Mouse (Mus musculus) mouse trophoblast stem cell (cell line): ENCODE measurements at regions not wholly inside any gene's neighbourhood (a gene's known extent, or its start where the extent isn't known, plus 50 kb on each side); places are given as distances from the start of the nearest gene placed in this dataset.

Experiments used
- in situ Hi-C, 2 experiments: fragments of 300-500 bp; cut with MseI, MboI; formaldehyde crosslinking; loops; 2 replicates in 1 of 2; 3 replicates in 1 of 2; pipeline ENCODE4 v1.15.1; 2025

- in situ Hi-C loops = no loop called here
Observed at GRCm38 (mm10) chr16:24341736-24342135, 51.6 kb upstream of the Lpp start.

- in situ Hi-C loops = no loop called here
Observed at GRCm38 (mm10) chr16:24340646-24341045, 52.7 kb upstream of the Lpp start.

- in situ Hi-C loops = no loop called here
Observed at GRCm38 (mm10) chr16:24339320-24340265, 53.7 kb upstream of the Lpp start.

GRCm38 (mm10) chr16:24338404-24338803 is 54.9 kb upstream of the Lpp start:
- in situ Hi-C loops = no loop called here

GRCm38 (mm10) chr16:24334389-24334788 is 58.9 kb upstream of the Lpp start:
- in situ Hi-C loops = no loop called here

- in situ Hi-C loops = no loop called here
Observed at GRCm38 (mm10) chr16:24331446-24332020, 61.8 kb upstream of the Lpp start.

GRCm38 (mm10) chr16:24326571-24326970 is 66.7 kb upstream of the Lpp start:
- in situ Hi-C loops = no loop called here

GRCm38 (mm10) chr16:24326046-24326445 is 67.3 kb upstream of the Lpp start:
- in situ Hi-C loops = no loop called here

- in situ Hi-C loops = no loop called here
Observed at GRCm38 (mm10) chr16:24324917-24325316, 68.4 kb upstream of the Lpp start.

- in situ Hi-C loops = no loop called here
Observed at GRCm38 (mm10) chr16:24318723-24319437, 74.4 kb upstream of the Lpp start.

GRCm38 (mm10) chr16:24313544-24314326 is 79.6 kb upstream of the Lpp start:
- in situ Hi-C loops = no loop called here

- in situ Hi-C loops = no loop called here
Observed at GRCm38 (mm10) chr16:24305391-24305790, 87.9 kb upstream of the Lpp start.

GRCm38 (mm10) chr16:24296790-24297189 is 96.5 kb upstream of the Lpp start:
- in situ Hi-C loops = no loop called here

- in situ Hi-C loops = no loop called here
Observed at GRCm38 (mm10) chr16:24295626-24296440, 97.5 kb upstream of the Lpp start.

- in situ Hi-C loops = no loop called here
Observed at GRCm38 (mm10) chr16:24284215-24284614, 109.1 kb upstream of the Lpp start.

GRCm38 (mm10) chr16:24282194-24282683 is 111.1 kb upstream of the Lpp start:
- in situ Hi-C loops = no loop called here

GRCm38 (mm10) chr16:24281561-24281960 is 111.7 kb upstream of the Lpp start:
- in situ Hi-C loops = no loop called here

GRCm38 (mm10) chr16:24277857-24278256 is 115.5 kb upstream of the Lpp start:
- in situ Hi-C loops = loop anchor here in 1 of 2 experiments (10.0 kb wide), 1 partner anchor 293 kb away; the partner anchor contains the start of genes Bcl6 and Gm37419

GRCm38 (mm10) chr16:24262701-24263100 is 130.6 kb upstream of the Lpp start:
- in situ Hi-C loops = no loop called here

- in situ Hi-C loops = no loop called here
Observed at GRCm38 (mm10) chr16:24259711-24260230, 133.5 kb upstream of the Lpp start.
